Mouse (Mus musculus): ENCODE measurements around the gene Pparg.

The Pparg gene

DNA sequence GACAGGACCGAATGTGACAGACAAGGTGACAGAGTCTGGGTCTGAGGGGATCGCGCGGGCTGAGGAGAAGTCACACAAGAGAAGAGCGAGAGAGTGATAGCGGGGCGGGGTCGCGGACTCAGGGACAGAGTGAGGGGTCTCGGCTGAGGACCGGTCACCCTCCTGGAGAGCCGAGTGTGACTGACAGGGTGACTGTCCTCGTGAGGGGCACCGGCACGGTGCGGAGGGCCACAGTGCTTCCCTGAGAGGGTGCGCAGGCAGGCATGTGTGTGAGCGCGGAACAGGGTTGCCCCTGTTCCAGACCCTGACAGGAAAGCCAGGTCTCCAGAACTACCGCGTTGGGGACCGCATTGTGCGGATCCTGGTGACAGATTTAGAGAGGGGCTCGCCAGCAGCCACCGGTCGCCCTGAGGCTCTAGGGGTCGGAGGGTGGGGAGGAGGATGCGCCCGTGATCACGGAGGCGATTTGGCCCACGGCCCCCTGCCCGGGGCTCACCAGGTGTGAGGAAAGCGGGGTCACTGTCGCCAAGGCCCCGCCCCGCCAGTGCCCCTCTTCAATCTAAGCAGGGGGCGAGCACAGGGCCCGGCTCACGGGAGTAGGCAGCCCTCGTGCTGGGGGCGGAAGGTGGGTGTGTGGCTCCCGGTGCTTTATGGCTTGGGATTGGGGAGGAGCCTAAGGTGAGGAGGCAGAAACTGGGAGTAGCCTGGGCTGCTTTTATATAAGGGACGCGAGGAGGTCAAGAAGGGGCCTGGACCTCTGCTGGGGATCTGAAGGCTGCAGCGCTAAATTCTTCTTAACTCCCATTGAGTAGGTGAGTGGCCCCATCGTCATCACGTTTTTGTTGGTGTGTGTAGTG is 1.1 kb downstream of the Pparg start:
- no peak for DNase-seq (ENCODE audit: low spot score in 2 of 2)

DNA sequence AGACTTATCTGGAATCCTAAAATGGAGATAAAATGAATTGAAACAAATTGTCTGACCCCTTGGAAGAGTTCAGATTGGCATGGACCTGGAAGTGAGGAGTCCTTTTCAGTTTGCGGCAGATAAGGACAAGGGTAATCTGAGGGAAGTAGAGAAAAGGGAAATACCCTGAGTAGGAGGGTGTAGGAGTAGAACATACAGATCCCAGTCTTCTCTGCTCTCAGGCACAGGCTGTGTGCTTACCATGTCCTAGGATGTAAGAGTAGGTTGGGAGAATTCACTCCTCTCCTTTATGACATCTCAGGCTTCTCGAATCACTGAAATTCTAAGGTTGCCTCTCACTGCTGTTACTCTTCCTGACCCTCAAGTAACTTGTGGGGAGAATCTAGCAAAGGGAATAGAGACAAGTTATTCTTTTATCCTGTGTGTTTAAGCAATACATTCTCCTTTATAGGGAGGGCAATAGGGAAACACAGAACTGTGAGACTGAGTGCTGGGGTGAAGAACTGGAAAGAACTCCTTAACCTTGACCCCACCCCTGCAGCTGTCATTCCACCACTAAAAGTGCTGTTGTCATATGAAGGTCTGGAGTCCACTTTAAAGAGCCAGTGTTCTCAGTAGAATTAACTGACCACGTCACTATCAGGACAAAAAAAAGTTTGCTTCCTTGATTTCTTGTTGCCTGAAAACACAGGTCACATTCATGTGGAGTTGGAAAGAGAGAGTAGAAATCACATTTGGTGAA is 6.3 kb downstream of the Pparg start:
- no peak for DNase-seq (ENCODE audit: low spot score in 2 of 2)

DNA sequence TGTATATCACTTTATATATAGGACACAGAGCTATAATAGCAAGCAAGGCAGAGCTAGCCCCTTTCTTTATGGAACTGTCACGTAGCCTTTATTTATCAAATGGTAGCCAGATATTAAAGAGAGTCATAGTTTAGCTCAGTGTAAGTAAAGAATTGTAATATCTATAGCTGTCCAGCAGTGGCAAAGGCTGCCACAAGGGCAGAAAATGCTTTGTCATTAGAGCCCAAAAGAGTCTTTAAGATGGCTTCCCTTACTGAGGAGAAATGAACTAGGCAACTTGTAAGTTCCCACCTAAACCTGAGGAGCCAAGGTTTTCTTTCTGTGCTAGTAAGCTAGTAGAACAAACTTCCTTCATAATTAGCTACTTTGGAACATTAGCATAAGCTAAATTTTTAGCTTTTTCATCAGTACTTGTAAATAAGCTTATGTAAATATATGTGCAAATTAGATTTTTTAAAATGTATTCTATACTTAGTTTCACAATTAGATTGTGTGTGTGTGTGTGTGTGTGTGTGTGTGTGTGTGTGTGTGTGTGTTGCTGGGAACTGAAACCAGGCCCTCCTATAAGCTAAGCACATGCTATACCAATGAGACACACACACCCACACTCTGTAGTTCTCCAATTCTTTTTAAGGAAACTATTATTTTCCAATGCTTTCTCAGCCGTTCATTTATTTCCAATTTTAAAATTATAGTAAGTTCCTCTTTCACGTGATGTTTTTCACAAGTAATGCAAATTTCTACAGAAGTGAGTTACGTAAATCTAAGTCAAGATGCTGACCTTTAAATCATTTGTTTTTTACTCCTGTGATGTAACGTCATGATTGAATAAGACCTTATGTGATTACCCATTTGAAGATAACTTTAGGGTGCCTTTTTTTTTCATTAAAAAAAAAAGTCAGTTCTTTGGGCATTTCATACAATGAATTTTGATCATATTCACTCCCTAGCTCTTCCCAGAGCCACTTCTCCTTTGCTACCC is 14.4 kb downstream of the Pparg start:
- DNase-seq (ENCODE audit: low spot score in 2 of 2): no peak

DNA sequence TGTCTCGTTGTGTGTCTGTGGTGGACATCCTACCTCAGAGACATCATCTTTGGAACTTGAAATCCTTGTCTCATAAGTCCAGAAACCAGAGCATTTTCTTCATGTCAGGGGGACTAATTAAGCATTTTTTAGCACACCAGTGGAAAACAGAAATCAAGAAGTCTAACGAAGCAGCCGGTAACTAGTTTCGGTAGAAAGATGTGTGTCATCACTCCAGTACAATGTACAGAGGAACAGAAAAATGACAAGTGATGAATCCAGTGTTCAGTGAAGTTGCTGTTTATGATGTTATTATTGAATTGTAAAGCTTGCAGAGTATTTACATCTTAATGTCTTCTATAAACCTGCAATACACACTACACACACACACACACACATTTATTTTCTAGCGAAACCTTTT is 19.8 kb downstream of the Pparg start:
- DNase-seq (ENCODE audit: low spot score in 2 of 2): no peak

DNA sequence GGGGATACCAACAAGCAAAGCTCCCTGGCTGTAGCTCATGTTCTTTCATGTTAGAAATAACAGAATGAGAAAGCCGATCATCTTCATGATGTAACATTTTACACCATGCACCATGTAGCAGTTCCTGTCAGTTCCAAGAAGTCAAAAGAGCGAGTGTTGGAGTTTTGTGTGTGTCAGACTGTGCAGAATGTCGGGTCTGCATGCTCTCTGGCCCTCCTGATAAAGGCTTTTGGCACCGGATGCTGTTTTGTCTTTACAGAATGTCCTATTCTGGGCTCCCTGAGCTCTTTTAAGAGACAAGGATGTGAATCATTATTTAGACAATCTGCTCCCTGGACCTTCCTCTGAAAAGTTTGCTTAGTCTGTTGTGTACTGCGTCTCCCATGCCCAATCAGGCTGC is 22.0 kb downstream of the Pparg start:
- DNase-seq (ENCODE audit: low spot score in 2 of 2): no peak

DNA sequence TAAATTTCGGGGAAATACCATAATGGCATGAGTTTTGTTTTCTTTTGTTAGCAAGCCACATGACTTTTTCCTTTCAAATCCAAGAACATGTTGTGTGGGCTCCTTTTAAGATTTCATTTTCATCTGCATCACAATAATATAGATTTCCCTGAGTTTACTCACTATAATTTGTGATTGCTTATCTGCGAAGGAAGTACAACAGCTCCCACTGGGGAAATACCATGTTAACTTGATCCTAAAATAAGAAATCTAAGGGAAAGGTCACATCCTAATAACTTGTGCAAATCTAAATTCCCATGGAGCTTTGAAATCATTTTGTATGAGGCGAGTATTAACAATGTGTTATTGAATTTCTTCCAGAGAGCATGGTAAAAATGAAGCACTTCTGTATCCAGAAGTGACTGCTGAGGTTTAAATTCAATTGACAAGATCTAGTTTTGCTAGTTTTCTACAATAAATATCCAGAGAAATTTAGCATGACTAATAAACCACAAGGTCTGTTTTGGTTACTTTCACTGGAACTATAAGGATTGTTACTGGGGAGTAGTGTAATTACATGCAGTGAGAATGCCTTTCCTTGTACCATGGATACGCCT is 29.3 kb downstream of the Pparg start:
- DNase-seq (ENCODE audit: low spot score in 2 of 2): no peak

DNA sequence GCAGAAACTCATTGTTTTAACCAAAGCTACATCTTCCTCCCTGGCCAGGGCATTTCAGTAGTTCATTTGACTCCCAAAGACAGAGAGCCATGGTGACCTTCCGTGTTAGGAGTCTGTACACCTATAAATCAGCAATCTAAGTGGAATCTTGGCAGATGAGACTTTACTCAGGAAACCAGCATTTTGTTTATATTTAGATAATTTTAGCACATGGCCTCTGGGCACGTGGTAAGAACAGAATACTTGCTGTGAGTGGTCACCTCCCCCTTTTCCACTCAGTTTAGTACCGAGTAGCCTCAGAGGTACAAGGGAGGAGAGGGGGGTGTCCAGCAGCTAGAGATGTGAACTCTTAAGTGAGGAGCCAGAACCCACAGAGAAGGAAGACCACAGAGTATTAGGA is 36.2 kb downstream of the Pparg start:
- no peak for DNase-seq (ENCODE audit: low spot score in 2 of 2)

- no peak for DNase-seq (ENCODE audit: low spot score in 2 of 2)
Observed at GRCm38 (mm10) chr6:115404354-115404753, 43.6 kb downstream of the Pparg start.

GRCm38 (mm10) chr6:115411477-115411876 is 50.7 kb downstream of the Pparg start:
- no peak for DNase-seq (ENCODE audit: low spot score in 2 of 2)

DNA sequence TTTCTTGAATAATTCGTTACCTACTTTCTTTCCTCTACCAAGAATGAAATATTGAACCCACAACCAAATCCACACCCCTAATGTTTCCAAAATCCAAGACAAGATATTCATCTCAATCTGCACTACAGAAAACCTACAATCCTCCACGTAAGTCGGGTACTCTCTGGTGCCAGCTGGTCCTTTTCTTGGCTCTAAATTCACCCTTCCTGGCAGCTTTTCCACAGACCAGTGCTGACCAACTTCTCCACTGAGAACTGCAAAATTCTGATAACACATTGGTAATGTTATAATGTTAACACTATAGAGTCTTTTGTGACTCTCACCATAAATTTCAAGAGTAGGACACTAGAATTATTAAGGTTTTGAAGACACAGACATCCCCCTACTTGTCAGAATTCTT is 57.4 kb downstream of the Pparg start:
- no peak for DNase-seq (ENCODE audit: low spot score in 2 of 2)

GRCm38 (mm10) chr6:115418964-115419363 is 58.2 kb downstream of the Pparg start:
- no peak for DNase-seq (ENCODE audit: low spot score in 2 of 2)

- no peak for DNase-seq (ENCODE audit: low spot score in 2 of 2)
Observed at GRCm38 (mm10) chr6:115420963-115421362, 60.2 kb downstream of the Pparg start.

- DNase-seq (ENCODE audit: low spot score in 2 of 2): no peak
Observed at GRCm38 (mm10) chr6:115421665-115422064, 60.9 kb downstream of the Pparg start.

- DNase-seq (ENCODE audit: low spot score in 2 of 2): no peak
Observed at GRCm38 (mm10) chr6:115424433-115424832, 63.7 kb downstream of the Pparg start.

GRCm38 (mm10) chr6:115432726-115433125 is 72.0 kb downstream of the Pparg start:
- DNase-seq (ENCODE audit: low spot score in 2 of 2): no peak

GRCm38 (mm10) chr6:115434054-115434453 is 73.3 kb downstream of the Pparg start:
- DNase-seq (ENCODE audit: low spot score in 2 of 2): no peak

DNA sequence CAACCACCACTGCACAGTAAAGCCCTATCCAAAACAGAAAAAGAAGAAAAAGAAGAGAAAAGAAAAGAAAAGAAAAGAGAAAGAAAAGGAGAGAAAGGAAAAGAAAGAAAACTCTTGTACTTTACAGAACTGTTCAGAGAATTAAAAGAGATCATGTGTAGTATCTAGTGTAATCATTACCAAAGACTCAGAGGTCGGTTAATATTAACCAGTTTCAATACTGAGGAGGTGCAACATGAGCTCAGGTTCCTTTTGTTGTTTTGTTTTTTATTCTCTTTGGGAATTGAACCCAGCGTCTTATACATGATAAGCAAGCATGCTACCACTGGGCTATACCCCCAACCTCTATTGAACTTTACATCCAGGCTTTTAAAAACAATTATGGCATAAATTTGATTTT is 74.1 kb downstream of the Pparg start:
- no peak for DNase-seq (ENCODE audit: low spot score in 2 of 2)

DNA sequence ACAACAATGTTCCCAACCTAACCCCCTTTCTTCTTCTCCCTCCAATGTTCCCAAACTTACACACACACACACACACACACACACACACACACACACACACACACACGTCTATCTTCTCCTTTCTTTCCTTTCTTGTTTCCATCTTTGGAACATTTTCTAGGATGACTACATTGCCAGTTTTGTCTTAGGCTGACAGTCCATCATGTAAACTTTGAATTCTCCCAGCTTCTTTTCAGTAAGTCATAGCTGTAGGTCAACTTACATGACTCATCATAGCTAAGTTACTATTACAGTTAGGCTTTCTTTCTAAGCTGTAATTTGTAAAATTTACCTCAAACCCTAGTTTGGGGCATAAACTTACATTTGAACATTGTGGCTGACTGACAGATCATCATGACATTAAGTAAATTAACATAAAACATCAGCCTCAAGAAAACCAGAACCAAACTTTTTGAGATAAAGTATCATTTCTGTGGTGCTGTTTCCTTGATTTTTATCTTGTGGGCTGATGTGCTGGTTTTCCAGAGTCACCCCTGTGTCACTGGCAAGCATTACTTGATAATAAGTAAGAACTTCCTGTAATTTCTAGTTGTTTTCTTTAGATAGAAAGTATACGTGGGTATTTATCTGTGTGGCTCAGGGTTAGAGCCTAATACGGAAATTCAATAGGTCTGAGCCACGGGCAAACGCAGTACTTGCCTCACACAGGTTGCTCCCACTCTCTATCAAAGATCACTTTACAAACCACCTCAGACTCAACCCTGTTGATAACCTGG is 79.7 kb downstream of the Pparg start:
- DNase-seq (ENCODE audit: low spot score in 2 of 2): no peak

- DNase-seq (ENCODE audit: low spot score in 2 of 2): no peak
Observed at GRCm38 (mm10) chr6:115452501-115452900, 91.8 kb downstream of the Pparg start.

DNA sequence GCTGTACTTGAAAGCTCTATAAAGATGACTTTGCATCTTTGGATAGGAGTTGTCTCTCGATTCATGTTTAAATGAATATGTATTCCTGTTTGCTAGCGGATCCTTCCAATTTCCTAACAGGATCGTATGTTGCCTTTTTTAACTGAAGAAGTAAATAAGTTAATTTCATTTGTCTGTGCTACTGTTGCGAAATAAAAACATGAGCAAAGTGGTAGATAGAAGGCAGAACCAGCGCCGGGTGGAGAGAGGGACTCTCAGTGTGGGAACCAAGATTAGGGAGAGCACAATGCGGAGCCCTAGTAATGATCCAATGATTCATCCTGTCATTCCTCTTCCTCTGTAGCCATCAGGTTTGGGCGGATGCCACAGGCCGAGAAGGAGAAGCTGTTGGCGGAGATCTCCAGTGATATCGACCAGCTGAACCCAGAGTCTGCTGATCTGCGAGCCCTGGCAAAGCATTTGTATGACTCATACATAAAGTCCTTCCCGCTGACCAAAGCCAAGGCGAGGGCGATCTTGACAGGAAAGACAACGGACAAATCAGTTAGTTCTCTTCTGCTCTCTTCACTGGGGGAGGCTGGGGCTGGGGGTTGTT is 102.1 kb downstream of the Pparg start:
- DNase-seq (ENCODE audit: low spot score in 2 of 2): no peak

Measured in natural killer cell, adult 2 months (primary cell).